16 mouse cellular contexts compared by ENCODE assay signal in genomic region chr11:103815986-103816385, GRCm38 (mm10). TPM values are rescaled to one million over a fixed set of nuclear protein-coding genes. Genes with fewer than 3 reads are reported as not detected.
A peak's percentile ranks its signal among the peaks of the same experiment; 100 is the strongest.
DNase-seq lines count a peak whose midpoint lies in the region; ATAC-seq and TF ChIP-seq lines count a peak whose summit lies in the region.
"Had no signal": no experiment of that assay in that cellular context is flagged by ENCODE, and none has a peak within 500 bp of the region (broad histone marks: within the 10 kb centered on the region; RNA-seq: fewer than 3 reads in every experiment).

No protein-coding gene starts in this region.

- peaks cover 7% of the 10 kb centered on the region; the same call in 1 of the 2 replicates for H3K4me1 ChIP-seq in hindbrain, postnatal 0 days (ENCODE audit: insufficient read depth, low read length)
- H3K4me1 ChIP-seq in hindbrain, embryonic 16.5 days (ENCODE audit: control insufficient read depth, insufficient read depth, low read depth, low read length) = peaks cover 7% of the 10 kb centered on the region
- H3K4me1 ChIP-seq in midbrain, embryonic 14.5 days (ENCODE audit: control insufficient read depth, insufficient read depth, low read length) = peaks cover 4% of the 10 kb centered on the region
- H3K4me1 ChIP-seq in midbrain, embryonic 10.5 days = peaks cover 32% of the 10 kb centered on the region
- no peaks in the 10 kb centered on the region for H3K4me1 ChIP-seq in intestine, embryonic 16.5 days (ENCODE audit: control insufficient read depth, insufficient read depth, low read length)
- H3K4me1 ChIP-seq: embryonic facial prominence, embryonic 15.5 days had no signal

- H3K36me3 ChIP-seq in hindbrain, postnatal 0 days (ENCODE audit: insufficient read depth, low read length) = peaks cover 7% of the 10 kb centered on the region
- H3K36me3 ChIP-seq in hindbrain, embryonic 16.5 days (ENCODE audit: control insufficient read depth, insufficient read depth, low read length) = peaks cover 11% of the 10 kb centered on the region
- H3K36me3 ChIP-seq in midbrain, embryonic 14.5 days (ENCODE audit: control insufficient read depth, insufficient read depth, low read length) = peaks cover 16% of the 10 kb centered on the region
- peaks cover 92% of the 10 kb centered on the region for H3K36me3 ChIP-seq in midbrain, embryonic 10.5 days
- H3K36me3 ChIP-seq in intestine, embryonic 16.5 days (ENCODE audit: control insufficient read depth, insufficient read depth, low read length) = no peaks in the 10 kb centered on the region
- H3K36me3 ChIP-seq: embryonic facial prominence, embryonic 15.5 days; forebrain, embryonic 15.5 days had no signal

- 32% methylated on average over 13 of the region's 13 CpGs for WGBS in hindbrain, postnatal 0 days
- 46% methylated on average over 13 of the region's 13 CpGs for WGBS in hindbrain, embryonic 16.5 days
- WGBS in midbrain, embryonic 14.5 days = 66% methylated on average over 13 of the region's 13 CpGs
- 81% methylated on average over 13 of the region's 13 CpGs for WGBS in midbrain, embryonic 10.5 days
- 47% methylated on average over 13 of the region's 13 CpGs for WGBS in intestine, embryonic 16.5 days

- no peak for ATAC-seq in hindbrain, postnatal 0 days
- ATAC-seq in hindbrain, embryonic 16.5 days = no peak
- ATAC-seq in midbrain, embryonic 14.5 days (ENCODE audit: low FRiP score, low TSS enrichment) = no peak
- no peak for ATAC-seq in intestine, embryonic 16.5 days
- ATAC-seq: forebrain, embryonic 15.5 days had no signal

- no peaks in the 10 kb centered on the region for H3K9me3 ChIP-seq in hindbrain, postnatal 0 days (ENCODE audit: low read length)
- no peaks in the 10 kb centered on the region for H3K9me3 ChIP-seq in hindbrain, embryonic 16.5 days (ENCODE audit: control insufficient read depth, low read length)
- H3K9me3 ChIP-seq in midbrain, embryonic 14.5 days (ENCODE audit: control insufficient read depth, low read length) = no peaks in the 10 kb centered on the region
- H3K9me3 ChIP-seq in midbrain, embryonic 10.5 days (replicated peaks) = no peaks in the 10 kb centered on the region
- no peaks in the 10 kb centered on the region for H3K9me3 ChIP-seq in intestine, embryonic 16.5 days (ENCODE audit: control insufficient read depth, low read length)
- H3K9me3 ChIP-seq: embryonic facial prominence, embryonic 15.5 days; forebrain, embryonic 15.5 days had no signal

- no peak overlapping the region for H3K4me2 ChIP-seq in hindbrain, postnatal 0 days (ENCODE audit: low read depth, low read length)
- no peak overlapping the region for H3K4me2 ChIP-seq in hindbrain, embryonic 16.5 days (ENCODE audit: low read length)
- no peak overlapping the region for H3K4me2 ChIP-seq in midbrain, embryonic 14.5 days (ENCODE audit: low read length)
- H3K4me2 ChIP-seq in intestine, embryonic 16.5 days (ENCODE audit: low read depth, low read length) = no peak overlapping the region
- H3K4me2 ChIP-seq: embryonic facial prominence, embryonic 15.5 days; forebrain, embryonic 15.5 days; hindbrain, embryonic 14.5 days had no signal

- no peak overlapping the region for H3K9ac ChIP-seq in hindbrain, postnatal 0 days (replicated peaks; ENCODE audit: low read length)
- no peak overlapping the region for H3K9ac ChIP-seq in hindbrain, embryonic 16.5 days (ENCODE audit: low read depth, low read length)
- no peak overlapping the region for H3K9ac ChIP-seq in midbrain, embryonic 14.5 days (replicated peaks; ENCODE audit: low read length)
- no peak overlapping the region for H3K9ac ChIP-seq in intestine, embryonic 16.5 days (ENCODE audit: low read depth, low read length)
- H3K9ac ChIP-seq: embryonic facial prominence, embryonic 15.5 days; forebrain, embryonic 15.5 days; hindbrain, embryonic 14.5 days; liver, embryonic 14.5 days had no signal

- DNase-seq in cerebellum, adult 18-20 months = peak; percentile 57 to 59
- no peak for DNase-seq in cerebellum, adult 9-10 months
- peak; percentile 44 for DNase-seq in hindbrain, postnatal 0 days (ENCODE audit: low spot score)
- DNase-seq in midbrain, embryonic 14.5 days = peak; percentile 9
- DNase-seq in midbrain, embryonic 10.5 days (ENCODE audit: low spot score) = no peak
- no peak for DNase-seq in urinary bladder, adult 2 months (ENCODE audit: low spot score)

- no peaks in the 10 kb centered on the region for H3K27me3 ChIP-seq in hindbrain, postnatal 0 days (ENCODE audit: insufficient read depth, low read length)
- H3K27me3 ChIP-seq in hindbrain, embryonic 16.5 days (replicated peaks; ENCODE audit: control insufficient read depth, insufficient read depth, low read length) = no peaks in the 10 kb centered on the region
- peaks cover 10% of the 10 kb centered on the region; the same call in 1 of the 2 replicates for H3K27me3 ChIP-seq in midbrain, embryonic 14.5 days (ENCODE audit: control insufficient read depth, insufficient read depth, low read length)
- H3K27me3 ChIP-seq in midbrain, embryonic 10.5 days (ENCODE audit: low read depth, poor library complexity, severe bottlenecking) = peaks cover 41% of the 10 kb centered on the region
- H3K27me3 ChIP-seq in intestine, embryonic 16.5 days (replicated peaks; ENCODE audit: control insufficient read depth, insufficient read depth, low read length) = peaks cover 16% of the 10 kb centered on the region

- H3K4me3 ChIP-seq in hindbrain, postnatal 0 days (ENCODE audit: low read length) = no peak overlapping the region
- H3K4me3 ChIP-seq in hindbrain, embryonic 16.5 days (ENCODE audit: low read length) = no peak overlapping the region
- H3K4me3 ChIP-seq in midbrain, embryonic 14.5 days (replicated peaks; ENCODE audit: low read depth, low read length) = no peak overlapping the region
- H3K4me3 ChIP-seq in midbrain, embryonic 10.5 days = no peak overlapping the region
- H3K4me3 ChIP-seq in intestine, embryonic 16.5 days (ENCODE audit: low read length) = no peak overlapping the region
- H3K4me3 ChIP-seq: embryonic facial prominence, embryonic 15.5 days; forebrain, embryonic 15.5 days had no signal

- no peak overlapping the region for H3K27ac ChIP-seq in hindbrain, postnatal 0 days
- no peak overlapping the region for H3K27ac ChIP-seq in hindbrain, embryonic 16.5 days (ENCODE audit: low read depth, low read length)
- H3K27ac ChIP-seq in midbrain, embryonic 14.5 days (replicated peaks; ENCODE audit: low read depth, low read length) = no peak overlapping the region
- H3K27ac ChIP-seq in midbrain, embryonic 10.5 days (replicated peaks) = no peak overlapping the region
- H3K27ac ChIP-seq in intestine, embryonic 16.5 days (ENCODE audit: low read length) = no peak overlapping the region
- H3K27ac ChIP-seq: embryonic facial prominence, embryonic 15.5 days; forebrain, embryonic 15.5 days; hindbrain, embryonic 14.5 days; liver, embryonic 14.5 days had no signal

- no peak for TF ChIP-seq CTCF in hindbrain, postnatal 0 days (IDR thresholded peaks at IDR 0.05; ENCODE audit: low read depth)

RNA-seq across cellular contexts. Expression of gene Wnt3, which starts 42.0 kb away (rescaled TPM):
- 9.0 and 12.5 TPM in 2 replicates for total RNA-seq in hindbrain, postnatal 0 days (2014; rRNA removed)
- polyA plus RNA-seq in hindbrain, postnatal 0 days (2015; fragmentation: Nextera tagmentation; extraction: Ambion mirVana) = 11.1 and 11.6 TPM in 2 replicates
- 11.0 and 12.1 TPM in 2 replicates for polyA plus RNA-seq in hindbrain, embryonic 16.5 days (2015; fragmentation: Nextera tagmentation; extraction: Ambion mirVana)
- 14.5 and 15.0 TPM in 2 replicates for polyA plus RNA-seq in midbrain, embryonic 14.5 days (2014; fragmentation: Nextera tagmentation; extraction: Ambion mirVana)
- 9.8 and 10.8 TPM in 2 replicates for polyA plus RNA-seq in midbrain, embryonic 10.5 days (2016; fragmentation: Nextera tagmentation; extraction: Ambion mirVana)
- polyA plus RNA-seq in urinary bladder, adult 2 months (2012; rRNA removed) = not detected in 2 replicates
- 0.39 and 0.51 TPM in 2 replicates for polyA plus RNA-seq in intestine, embryonic 16.5 days (2015; fragmentation: Nextera tagmentation; extraction: Ambion mirVana)
- total RNA-seq: common myeloid progenitor, adult 5-6 weeks; granulocyte monocyte progenitor cell, adult 5-6 weeks; megakaryocyte-erythroid progenitor cell, adult 5-6 weeks had no signal
- polyA plus RNA-seq: G1E had no signal

Comparison
In these comparisons a context has a peak if more than half of its experiments do, and no peak if none do; other contexts are left out.
1. DNase-seq: peak in cerebellum, adult 18-20 months (2 of 2), hindbrain, postnatal 0 days (single experiment) and midbrain, embryonic 14.5 days (single experiment); none in cerebellum, adult 9-10 months (single experiment), midbrain, embryonic 10.5 days (single experiment) and urinary bladder, adult 2 months (single experiment).